Mouse (Mus musculus): ENCODE results near the gene Trem1.

The Trem1 gene

DNA sequence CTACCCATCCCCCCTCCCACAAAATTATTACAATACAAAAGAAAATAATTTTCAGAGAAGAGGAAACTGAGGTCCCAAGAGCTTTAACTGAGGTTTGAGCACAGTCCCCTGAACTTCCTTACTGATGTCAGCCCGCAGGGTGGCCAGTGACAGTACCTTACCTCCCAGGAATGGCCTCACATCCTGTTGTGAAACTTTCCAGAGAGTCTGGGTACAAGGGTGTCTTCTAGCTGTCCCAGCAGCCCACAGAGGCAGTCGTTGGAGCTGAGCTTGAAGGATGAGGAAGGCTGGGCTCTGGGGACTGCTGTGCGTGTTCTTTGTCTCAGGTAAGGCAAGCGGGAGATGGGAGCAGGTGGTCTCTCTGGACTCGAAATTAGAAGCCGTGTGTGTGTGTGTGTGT, at the start of gene Trem1:
Trem1 (plus strand) TSS at position 251 of the 400 bp plus-strand sequence.
- in situ Hi-C loops (cut with MboI; ENCODE audit: low sequenced_read_pairs) = no loop called here

DNA sequence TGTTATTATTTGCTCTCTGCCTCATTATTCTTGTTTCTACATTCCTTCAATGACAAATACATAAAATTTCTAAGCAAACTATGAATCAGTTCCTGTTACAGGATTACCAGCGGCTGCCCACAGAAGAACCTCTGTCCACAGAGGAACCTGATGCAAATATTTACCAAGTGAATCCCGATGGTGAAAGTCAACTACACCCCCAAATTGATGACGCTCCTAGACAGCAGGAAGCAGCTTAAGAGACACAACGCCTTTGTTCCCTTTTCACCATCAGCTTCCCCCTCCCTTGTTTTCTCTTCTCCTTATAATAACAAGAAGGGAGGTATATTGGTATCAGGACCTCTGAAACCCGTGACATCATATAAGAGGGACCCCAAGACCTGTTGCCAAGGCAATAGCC, 47.3 kb upstream of the Trem1 start:
- in situ Hi-C loops (cut with MboI; ENCODE audit: low sequenced_read_pairs) = no loop called here

DNA sequence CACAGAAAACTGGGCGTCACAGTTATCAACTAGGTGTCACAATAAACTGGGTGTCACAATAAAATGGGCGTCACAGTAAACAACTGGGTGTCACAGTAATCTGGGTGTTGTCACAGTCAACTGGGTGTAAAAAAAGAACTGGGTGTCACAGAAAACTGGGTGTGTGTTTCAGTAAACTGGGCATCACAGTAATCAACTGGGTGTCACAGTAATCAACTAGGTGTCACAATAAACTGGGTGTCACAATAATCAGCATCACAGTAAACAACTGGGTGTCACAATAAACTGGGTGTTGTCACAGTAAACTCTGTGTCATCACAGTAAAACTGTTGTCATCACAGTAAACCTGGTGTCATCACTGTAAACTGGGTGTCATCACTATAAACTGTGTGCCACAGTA, 40.2 kb upstream of the Trem1 start:
- in situ Hi-C loops (cut with MboI; ENCODE audit: low sequenced_read_pairs) = no loop called here

DNA sequence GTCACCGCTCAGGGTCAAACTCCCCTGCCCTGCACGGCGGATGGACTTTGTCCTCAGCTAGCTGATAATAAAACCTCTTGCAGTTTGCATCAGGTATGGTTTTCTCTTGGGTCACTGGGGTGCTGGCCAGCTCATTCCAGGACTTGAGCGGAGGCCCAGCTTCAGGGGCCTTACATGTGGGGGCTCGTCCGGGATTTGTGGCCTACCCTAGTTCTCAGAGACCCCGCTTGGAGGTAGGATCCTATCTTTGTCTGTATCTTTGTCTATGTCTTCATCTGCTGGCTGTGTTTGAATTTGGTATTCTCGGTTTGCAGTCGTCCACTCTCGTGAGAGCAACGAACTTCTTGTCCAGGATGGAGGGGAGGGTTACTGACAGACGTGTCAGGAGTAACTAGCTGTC, 29.5 kb upstream of the Trem1 start:
- in situ Hi-C loops (cut with MboI; ENCODE audit: low sequenced_read_pairs) = no loop called here

DNA sequence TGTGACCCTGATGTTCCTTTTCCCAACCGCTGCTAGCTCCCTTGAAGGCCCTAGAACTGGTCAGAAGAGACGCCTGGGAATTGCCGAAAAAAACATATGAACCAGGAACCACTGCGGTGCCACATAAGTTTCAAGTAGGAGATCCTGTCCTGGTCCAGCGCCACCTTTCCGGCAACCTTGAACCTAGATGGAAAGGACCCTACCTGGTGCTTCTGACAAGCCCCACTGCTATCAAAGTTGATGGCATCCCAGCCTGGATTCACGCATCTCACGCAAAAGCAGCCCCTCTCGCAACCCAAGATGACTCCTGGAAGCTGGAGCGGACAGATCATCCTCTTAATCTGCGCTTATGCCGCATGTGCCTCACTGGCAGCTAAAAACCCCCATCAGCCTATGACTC, 20.0 kb upstream of the Trem1 start:
- in situ Hi-C loops (cut with MboI; ENCODE audit: low sequenced_read_pairs) = no loop called here

DNA sequence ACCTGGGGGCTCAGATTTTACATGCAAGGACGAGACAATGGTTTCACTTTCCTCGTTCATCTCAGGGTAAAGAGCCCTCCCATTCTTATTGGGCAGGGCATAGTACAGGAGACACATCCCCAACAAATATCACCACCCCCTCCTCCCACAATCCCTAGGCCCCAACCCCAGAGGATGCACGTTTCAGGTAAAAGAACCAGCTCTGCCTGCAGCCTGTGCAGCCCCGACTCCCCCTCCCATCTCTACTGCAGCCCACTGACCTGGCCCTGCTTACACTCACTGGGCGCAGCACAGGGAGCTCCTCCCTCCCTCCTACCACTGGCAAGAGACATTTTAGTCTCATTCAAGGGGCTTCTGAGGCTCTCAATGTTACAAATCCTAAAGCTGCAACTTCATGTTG, 19.1 kb upstream of the Trem1 start:
- in situ Hi-C loops (cut with MboI; ENCODE audit: low sequenced_read_pairs) = no loop called here

DNA sequence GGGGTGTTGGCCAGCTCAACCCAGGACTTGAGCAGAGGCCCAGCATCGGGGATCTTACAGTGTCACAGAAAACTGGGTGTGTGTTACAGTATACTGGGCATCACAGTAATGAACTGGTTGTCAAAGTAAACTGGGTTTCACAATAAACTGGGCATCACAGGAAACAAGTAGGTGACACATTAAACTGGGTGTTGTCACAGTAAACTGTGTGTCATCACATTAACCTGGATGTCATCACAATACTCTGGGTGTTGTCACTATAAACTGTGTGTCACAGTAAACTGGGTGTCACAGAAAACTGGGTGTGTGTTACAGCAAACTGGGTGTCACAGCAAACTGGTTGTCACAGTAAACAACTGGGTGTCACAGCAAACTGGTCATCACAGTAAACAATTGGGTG, 17.1 kb upstream of the Trem1 start:
- in situ Hi-C loops (cut with MboI; ENCODE audit: low sequenced_read_pairs) = no loop called here

DNA sequence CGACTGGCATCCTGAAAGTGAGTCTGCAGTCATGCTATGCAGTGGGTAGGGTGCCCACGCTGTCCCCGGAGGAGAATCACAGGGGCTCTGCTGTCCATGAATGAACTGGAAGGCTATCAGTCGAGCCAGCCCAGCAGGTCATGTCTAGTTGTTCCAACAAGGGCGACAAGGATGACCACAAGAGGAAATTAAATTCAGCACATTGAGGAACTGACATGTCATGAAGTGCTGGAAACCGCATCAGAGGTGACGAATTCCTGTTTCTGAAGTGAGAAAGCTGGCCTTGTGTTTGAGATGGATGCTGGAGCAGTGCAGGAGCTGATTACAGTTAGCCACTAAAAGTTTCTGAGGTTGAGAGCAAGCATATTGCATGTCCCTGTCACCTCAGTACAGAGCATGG, 1.9 kb upstream of the Trem1 start:
- in situ Hi-C loops (cut with MboI; ENCODE audit: low sequenced_read_pairs) = no loop called here

DNA sequence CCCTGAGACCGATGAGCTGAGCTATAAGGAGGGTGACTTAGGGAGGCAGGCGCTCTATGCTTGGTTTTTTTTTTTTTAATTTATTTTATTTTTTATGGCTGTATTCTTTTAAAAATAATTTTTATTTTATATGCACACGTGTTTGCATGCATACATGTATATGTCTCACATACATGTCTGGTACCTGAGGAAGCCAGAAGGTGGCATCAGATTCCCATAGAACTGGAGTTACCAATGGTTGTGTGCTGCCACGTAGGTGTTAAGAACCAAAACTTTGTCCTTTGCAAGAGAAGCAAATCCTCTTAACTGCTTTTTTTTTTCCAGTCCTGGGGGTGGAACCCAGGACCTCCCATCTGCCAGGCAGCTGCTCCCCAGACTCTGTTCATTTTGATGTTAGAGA, 1.2 kb downstream of the Trem1 start:
- in situ Hi-C loops (cut with MboI; ENCODE audit: low sequenced_read_pairs) = no loop called here

DNA sequence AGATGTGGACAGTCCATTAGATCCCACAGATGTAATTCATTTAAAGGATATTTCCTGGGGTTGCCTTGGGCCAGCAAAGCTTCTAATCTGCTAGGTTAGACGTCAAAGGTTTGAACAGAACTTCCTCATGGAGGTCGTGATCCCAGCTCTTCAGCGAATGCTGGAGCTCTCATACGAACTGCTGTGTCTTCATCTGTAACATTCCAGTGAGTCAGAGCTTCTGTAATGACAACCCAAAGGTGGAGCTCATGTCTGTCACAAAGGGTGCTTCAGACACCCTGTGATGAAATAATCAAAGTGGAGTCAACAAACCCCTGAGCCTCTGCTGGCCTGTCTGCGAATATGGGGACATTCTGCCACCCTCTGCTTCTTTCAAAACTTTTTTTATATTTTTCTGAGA, 2.0 kb downstream of the Trem1 start:
- in situ Hi-C loops (cut with MboI; ENCODE audit: low sequenced_read_pairs) = no loop called here

DNA sequence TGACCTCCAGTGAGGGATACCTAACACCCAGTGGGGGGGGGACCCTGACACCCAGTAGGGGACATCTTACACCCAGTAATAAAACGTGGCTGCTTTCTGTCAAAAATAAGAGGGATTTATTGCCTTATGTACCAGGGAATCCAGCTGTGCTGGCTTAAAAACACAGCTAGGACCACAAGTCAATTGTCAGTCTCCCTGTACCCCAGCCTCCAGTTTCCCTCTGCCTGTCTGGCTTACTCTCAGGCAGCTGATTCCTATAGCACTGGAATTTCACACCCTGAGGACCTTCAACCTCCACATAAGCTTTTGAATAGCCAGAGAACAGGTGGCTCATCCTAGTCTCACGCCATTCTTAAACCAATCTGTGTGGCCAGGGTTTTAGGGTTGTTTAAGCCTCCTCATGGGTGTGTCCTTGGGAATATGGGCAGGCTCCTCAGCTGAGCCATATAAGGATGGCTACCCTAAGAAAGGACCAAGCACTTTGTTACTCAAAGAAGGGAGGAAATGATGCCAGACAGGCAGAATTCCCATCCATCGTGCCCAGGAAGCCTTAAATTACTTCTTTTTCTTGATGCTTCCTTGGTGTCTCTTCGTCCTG, 3.3 kb downstream of the Trem1 start:
- in situ Hi-C loops (cut with MboI; ENCODE audit: low sequenced_read_pairs) = no loop called here

DNA sequence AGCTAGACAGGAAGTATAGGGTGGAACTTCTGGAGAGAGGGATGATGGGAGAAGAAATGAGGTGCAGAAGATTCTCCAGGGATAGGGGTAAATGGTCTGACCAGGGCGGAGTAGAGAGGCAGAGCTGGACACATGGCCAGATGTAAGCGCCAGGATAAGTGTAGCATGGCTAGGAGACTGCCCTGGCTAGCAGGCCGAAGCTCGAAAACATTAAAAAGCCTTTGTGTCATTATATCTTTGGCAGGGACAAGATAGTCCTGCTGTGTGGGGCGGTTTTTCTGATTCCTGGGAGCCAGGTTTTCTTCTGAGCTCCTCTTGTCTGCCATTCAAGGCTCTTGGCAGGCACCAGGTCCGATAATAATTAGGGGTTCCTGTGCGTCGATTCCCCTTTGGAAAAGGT, 5.1 kb downstream of the Trem1 start:
- in situ Hi-C loops (cut with MboI; ENCODE audit: low sequenced_read_pairs) = no loop called here

DNA sequence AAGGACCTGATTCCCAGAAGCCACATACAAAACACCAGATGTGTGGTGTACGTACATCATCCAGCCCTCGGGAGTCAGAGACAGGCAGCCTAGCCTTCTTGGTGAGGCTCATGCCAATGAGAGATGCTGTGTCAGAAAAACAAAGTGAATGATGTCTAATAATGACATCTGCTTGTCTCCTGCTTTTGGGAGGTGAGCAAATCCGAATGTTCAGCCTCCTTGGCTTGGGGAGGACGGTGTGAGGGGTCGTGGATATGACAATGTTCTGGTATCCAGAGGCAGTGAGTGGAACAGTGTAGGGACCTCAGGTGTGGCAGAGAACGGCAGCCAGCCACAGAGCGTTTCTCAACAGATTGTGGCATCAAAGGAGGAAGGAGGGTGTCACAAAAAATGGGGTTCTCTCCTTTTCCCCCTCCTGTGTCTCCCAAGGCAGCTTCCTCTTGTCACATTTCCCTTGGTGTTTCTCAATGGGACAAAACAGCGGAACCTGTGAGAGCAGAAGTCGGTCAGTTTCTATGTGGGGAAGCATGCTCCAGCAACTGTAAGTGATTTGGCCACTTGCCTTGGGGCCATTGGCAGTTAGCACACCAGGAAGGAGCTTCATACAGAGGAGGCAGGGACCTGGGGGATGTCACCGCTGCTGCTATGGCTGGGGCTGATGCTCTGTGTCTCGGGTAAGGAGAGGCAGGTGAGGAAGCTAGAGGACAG, 14.8 kb downstream of the Trem1 start, which contains the start of gene Trem3:
Trem3 (plus strand) TSS at position 557 of the 708 bp plus-strand sequence.
- in situ Hi-C loops (cut with MboI; ENCODE audit: low sequenced_read_pairs) = no loop called here

DNA sequence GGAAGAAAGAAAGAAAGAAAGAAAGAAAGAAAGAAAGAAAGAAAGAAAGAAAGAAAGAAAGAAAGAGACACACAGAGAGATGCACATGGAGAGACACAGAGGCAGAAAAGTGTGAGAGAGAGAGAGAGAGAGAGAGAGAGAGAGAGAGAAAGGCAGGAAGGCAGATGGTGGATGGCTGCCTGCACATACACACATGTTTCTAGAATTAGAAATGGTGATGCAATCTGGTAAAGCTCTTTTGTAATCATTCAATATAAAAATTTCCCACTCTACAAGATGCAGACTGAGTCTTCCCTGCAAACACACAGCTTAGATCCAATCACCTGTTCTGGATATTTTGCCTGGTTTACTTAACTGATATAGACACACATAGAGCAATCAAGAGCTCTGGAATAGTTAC, 16.5 kb downstream of the Trem1 start:
- in situ Hi-C loops (cut with MboI; ENCODE audit: low sequenced_read_pairs) = no loop called here

DNA sequence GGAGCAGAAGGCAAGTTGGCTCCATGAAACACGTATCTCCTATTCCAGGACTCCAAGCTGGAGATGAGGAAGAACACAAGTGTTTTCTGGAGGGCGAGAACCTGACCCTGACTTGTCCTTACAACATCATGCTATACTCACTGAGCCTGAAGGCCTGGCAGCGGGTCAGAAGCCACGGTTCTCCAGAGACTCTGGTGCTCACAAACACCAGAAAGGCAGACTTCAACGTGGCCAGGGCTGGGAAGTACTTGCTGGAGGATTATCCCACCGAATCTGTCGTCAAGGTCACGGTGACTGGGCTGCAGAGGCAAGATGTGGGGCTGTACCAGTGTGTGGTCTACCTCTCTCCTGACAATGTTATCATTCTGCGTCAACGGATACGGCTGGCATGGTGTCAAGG, 16.9 kb downstream of the Trem1 start:
- in situ Hi-C loops (cut with MboI; ENCODE audit: low sequenced_read_pairs) = no loop called here

DNA sequence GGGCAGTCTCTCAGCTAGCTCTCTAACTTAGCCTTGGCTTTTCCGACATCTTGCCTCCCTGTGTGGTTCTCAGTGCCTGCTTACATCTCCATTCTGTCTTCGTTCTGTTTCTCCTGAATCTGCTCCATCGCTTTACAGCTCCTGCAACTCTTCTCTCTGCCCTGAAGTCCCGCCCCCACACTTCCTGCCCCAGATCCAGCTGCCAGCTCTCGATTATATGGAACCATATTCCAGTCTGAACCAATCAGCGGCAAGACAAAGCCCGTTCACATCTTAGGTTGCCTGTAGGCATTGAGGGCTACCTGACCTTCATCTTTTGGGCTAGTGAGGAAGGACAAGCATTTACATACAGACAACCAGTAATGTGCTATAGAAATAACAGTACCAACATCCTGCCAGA, 18.1 kb downstream of the Trem1 start:
- in situ Hi-C loops (cut with MboI; ENCODE audit: low sequenced_read_pairs) = no loop called here

DNA sequence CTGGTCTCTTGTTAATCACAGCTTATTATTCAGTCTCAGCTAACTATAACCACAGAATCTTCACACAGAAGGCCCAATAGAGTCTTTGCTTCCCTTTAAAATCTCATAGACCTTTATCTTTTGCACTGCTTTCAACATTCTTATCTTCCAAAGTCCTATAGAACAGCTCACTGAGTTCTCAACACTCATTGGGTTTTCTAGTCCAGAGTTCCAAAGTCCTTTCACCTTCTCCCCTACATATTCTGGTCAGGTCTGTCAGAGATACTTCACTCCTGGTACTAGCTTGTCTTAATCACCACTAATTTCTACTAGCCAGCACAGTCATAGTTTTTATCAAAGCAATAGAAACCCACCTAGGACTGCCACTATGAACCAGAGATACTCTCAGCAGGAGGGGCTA, 24.0 kb downstream of the Trem1 start:
- in situ Hi-C loops (cut with MboI; ENCODE audit: low sequenced_read_pairs) = no loop called here

DNA sequence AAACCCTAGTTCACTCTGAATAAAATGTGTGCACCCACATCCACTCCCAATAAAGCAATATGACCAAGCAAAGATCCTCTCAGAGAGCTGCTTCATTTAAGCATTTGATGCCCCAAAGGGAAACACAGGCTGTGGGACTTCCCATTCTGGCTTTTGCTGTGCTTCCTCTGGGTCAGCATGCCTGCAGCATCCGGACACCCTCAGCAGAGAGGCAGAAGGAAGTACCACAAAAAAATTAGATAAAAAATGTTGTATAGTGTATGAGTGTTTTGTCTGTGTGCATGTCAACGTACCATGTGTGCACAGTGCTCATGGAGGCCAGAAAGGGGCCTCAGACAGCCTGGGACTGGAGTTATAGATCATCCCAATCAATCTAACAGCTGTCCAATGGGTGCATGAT, 29.3 kb downstream of the Trem1 start:
- in situ Hi-C loops (cut with MboI; ENCODE audit: low sequenced_read_pairs) = no loop called here

DNA sequence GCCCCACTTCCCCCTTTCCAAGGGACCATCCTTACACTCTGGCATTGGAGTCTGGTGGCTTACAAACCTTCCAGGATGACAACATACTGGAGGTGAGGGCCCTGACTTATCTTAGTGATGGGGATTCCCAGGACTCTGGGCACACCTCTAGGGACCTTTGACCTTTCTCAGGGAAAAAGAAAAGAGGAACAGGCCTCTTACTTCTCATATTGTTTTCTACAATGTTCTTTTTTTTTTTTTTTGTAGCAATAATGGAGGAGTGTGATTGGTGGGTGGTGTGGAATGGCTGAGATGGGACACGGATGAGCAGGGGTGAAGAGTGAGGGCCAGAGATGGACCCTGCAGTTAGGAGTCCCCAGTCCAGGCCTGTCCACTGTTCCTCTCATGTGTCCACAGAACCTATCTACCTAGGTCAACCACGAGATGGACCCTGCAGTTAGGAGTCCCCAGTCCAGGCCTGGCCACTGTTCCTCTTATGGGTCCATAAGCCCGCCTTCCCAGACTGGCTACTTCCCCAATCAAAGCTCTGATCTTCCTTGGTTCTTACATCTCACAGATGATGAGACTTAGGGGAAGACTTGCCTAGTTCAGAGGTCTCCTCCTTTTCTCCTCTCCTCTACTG, 31.3 kb downstream of the Trem1 start, which contains the start of gene Treml4:
Treml4 (plus strand) TSS at position 555 of the 622 bp plus-strand sequence.
- in situ Hi-C loops (cut with MboI; ENCODE audit: low sequenced_read_pairs) = no loop called here

DNA sequence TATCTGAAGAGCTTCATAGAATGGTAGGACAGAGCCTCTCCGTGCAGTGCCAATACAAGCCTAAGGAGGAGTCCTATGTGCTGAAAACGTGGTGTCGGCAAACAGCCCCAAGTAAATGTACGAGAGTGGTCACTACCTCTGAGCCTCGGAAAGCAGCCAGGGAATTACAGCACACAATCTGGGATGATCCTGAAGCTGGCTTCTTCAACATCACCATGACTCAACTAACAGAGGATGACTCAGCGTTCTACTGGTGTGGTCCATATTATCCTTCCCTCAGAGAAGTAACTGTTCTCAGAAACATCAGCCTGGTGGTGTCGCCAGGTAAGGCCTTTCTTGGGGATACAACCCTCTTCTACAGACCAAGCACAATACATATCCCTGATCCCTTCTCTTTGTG, 32.1 kb downstream of the Trem1 start:
- in situ Hi-C loops (cut with MboI; ENCODE audit: low sequenced_read_pairs) = no loop called here

DNA sequence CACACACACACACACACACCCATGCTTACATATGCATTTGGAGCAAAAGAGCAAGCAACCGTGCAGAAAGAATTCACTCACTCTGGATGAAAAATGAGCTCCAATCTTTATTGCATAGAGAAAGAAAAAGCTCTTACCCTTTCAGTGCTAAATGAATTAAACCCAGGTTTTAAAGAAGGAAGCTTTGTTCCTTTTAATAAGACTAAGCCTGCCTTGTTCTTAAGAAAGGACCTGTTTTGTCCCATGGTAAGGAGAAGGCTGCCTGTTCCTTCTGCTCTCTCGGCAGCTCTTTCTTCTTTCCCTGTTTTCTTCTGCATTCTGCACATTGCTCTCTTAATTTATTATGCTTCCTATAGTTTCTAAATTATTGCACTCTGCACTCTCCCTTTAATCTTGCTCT, 33.6 kb downstream of the Trem1 start:
- in situ Hi-C loops (cut with MboI; ENCODE audit: low sequenced_read_pairs) = no loop called here

DNA sequence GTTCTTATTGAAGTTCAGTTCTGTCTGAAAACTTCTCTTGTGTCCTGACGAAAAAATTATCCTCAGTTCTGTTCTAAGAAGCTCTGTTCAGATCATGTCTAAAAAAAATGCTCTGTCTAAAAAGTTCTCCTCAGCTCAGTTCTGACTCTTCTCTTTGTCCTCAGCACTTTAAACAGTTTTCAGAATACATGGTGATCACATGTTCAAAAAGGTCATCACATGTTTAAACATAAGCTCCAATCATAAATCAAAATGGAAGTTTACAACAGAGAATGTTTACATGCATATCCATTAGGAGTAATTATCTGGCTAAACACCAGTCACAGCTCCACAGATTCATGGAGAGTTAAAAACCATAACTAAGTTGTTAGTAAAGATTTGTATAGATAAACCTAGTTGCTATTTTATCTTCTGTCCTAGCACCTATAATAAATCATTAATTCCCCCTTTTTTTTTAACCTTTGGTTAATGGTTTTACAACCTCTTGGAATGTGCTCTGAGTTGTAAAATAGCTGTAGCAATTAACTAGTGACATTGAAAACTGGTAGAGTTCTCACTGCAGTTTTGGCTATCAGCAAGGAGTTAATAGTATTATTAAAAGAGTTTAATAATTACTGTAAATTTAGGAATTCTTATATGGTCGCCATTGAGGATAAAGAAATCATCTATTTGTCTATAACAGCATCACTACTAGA, 34.2 kb downstream of the Trem1 start:
- in situ Hi-C loops (cut with MboI; ENCODE audit: low sequenced_read_pairs) = no loop called here
